Mouse (Mus musculus): ENCODE measurements at regions not wholly inside any gene's neighbourhood (a gene's known extent, or its start where the extent isn't known, plus 50 kb on each side); places are given as distances from the start of the nearest gene placed in this dataset.

DNA sequence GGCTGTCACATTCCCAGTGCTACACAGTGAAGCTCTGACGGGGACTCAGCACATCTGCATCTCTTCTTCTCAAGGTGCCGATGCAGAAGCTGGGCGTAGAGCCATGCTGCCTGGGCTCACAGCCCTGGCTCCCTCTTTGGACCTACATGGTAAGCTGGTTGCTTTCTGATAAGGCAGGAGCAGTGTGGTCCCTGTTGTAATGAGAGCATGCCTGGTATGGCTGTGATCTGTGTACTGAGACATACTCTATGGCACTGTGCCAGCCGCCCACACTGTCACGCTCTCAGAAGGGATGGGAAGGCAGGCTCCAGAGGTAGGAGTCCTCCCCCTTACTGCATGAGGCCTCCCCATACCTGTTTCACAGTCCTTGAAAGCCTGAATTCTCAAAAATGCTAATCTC is 430.6 kb upstream of the Kcnab2 start:
- Histone ChIP-seq H3K9me3 (ENCODE audit: control insufficient read depth, low read length) (no peaks in the 10 kb centered on the region), H3K4me2 (no peak overlapping the region), H3K27me3 (replicated peaks; ENCODE audit: control insufficient read depth, insufficient read depth, low read length) (no peaks in the 10 kb centered on the region), H3K4me1 (replicated peaks; ENCODE audit: control insufficient read depth, insufficient read depth, low read length) (no peaks in the 10 kb centered on the region), H3K4me3 (ENCODE audit: low read depth, low read length) (no peak overlapping the region), H3K27ac (ENCODE audit: low read depth, low read length) (no peak overlapping the region), H3K9ac (ENCODE audit: low read depth, low read length) (no peak overlapping the region), H3K36me3 (ENCODE audit: control insufficient read depth, insufficient read depth, low read length) (no peaks in the 10 kb centered on the region)
- ATAC-seq (replicated peaks; ENCODE audit: low FRiP score) (no peak), DNase-seq (ENCODE audit: low spot score) (no peak)
- 77% methylated on average over 5 of the region's 5 CpGs for WGBS

DNA sequence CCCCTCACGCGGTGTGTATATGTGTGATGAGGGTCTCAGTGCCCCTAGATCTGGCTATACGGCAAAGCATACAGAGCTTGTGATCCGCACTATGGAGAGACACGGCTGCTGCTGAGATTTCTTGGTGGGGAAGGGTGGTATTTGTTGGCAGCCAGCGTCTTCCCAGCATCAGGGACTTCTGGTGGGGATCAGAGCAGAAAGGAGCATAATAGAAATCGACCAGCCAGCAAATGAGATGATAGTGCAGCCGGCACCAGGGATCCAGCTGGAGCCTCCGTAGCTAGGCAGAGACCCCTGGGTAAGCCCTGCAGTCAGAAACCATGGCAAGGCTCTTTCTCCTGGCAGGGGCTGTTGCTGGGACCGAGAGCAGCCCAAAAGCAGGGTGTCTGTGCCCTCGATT is 425.2 kb upstream of the Kcnab2 start:
- no peak for DNase-seq (ENCODE audit: low spot score)
- H3K4me2 ChIP-seq = no peak overlapping the region
- H3K27me3 ChIP-seq (replicated peaks; ENCODE audit: control insufficient read depth, insufficient read depth, low read length) = no peaks in the 10 kb centered on the region
- H3K27ac ChIP-seq (ENCODE audit: low read depth, low read length) = no peak overlapping the region
- H3K9me3 ChIP-seq (ENCODE audit: control insufficient read depth, low read length) = no peaks in the 10 kb centered on the region
- H3K4me1 ChIP-seq (replicated peaks; ENCODE audit: control insufficient read depth, insufficient read depth, low read length) = no peaks in the 10 kb centered on the region
- 77% methylated on average over 11 of the region's 11 CpGs for WGBS
- no peak overlapping the region for H3K9ac ChIP-seq (ENCODE audit: low read depth, low read length)
- ATAC-seq (replicated peaks; ENCODE audit: low FRiP score) = no peak
- no peak overlapping the region for H3K4me3 ChIP-seq (ENCODE audit: low read depth, low read length)
- H3K36me3 ChIP-seq (ENCODE audit: control insufficient read depth, insufficient read depth, low read length) = no peaks in the 10 kb centered on the region

DNA sequence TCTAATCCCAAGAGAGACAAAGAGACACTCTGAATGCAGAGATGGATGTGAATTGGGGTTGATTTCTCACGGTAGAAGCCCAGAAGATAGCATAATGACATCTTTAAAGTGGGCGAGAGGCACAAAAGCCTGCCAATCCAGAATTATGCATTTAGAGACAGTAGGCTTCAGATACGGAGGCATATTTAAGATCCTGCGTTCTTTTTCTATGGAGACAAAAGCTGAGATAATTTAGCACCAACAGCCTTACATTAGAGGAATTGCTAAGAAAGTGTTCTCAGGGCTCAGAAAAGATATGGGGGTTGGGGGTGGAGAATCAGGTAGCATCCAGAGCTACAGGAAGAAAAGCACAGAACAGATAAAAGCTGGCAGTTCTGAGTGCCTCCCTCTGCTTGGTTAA is 422.4 kb upstream of the Kcnab2 start:
- no peak overlapping the region for H3K4me2 ChIP-seq
- H3K4me1 ChIP-seq (replicated peaks; ENCODE audit: control insufficient read depth, insufficient read depth, low read length) = no peaks in the 10 kb centered on the region
- 70% methylated on average over 4 of the region's 4 CpGs for WGBS
- H3K27ac ChIP-seq (ENCODE audit: low read depth, low read length) = no peak overlapping the region
- H3K9me3 ChIP-seq (ENCODE audit: control insufficient read depth, low read length) = no peaks in the 10 kb centered on the region
- H3K4me3 ChIP-seq (ENCODE audit: low read depth, low read length) = no peak overlapping the region
- ATAC-seq (replicated peaks; ENCODE audit: low FRiP score) (no peak), DNase-seq (ENCODE audit: low spot score) (no peak)
- H3K27me3 ChIP-seq (replicated peaks; ENCODE audit: control insufficient read depth, insufficient read depth, low read length) = no peaks in the 10 kb centered on the region
- H3K9ac ChIP-seq (ENCODE audit: low read depth, low read length) = no peak overlapping the region
- H3K36me3 ChIP-seq (ENCODE audit: control insufficient read depth, insufficient read depth, low read length) = no peaks in the 10 kb centered on the region

DNA sequence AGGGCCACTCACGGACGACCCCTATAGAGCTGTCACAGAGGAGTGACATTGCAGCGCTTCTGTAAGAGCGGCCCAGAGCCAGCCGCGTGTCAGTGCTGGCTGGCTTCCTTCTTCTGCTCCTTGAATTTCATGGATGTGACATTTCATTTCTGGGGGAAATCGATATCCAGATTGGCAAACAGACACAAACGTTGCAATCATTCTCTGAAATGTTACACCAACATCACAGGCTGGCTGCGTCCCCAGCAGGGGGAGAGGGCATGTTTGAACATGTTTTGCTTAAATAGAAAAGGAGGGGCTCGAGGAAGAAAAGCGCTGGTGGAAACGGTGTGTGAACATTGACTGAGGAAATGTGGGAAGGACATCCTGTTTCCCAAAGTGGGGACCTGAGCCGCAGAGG is 417.4 kb upstream of the Kcnab2 start:
- Histone ChIP-seq H3K27ac (ENCODE audit: low read depth, low read length) (no peak overlapping the region), H3K36me3 (ENCODE audit: control insufficient read depth, insufficient read depth, low read length) (no peaks in the 10 kb centered on the region), H3K9ac (ENCODE audit: low read depth, low read length) (no peak overlapping the region), H3K4me2 (no peak overlapping the region), H3K9me3 (ENCODE audit: control insufficient read depth, low read length) (no peaks in the 10 kb centered on the region), H3K4me1 (replicated peaks; ENCODE audit: control insufficient read depth, insufficient read depth, low read length) (no peaks in the 10 kb centered on the region), H3K4me3 (ENCODE audit: low read depth, low read length) (no peak overlapping the region), H3K27me3 (replicated peaks; ENCODE audit: control insufficient read depth, insufficient read depth, low read length) (no peaks in the 10 kb centered on the region)
- no peak for DNase-seq (ENCODE audit: low spot score)
- no peak for ATAC-seq (replicated peaks; ENCODE audit: low FRiP score)
- WGBS = 66% methylated on average over 13 of the region's 13 CpGs

DNA sequence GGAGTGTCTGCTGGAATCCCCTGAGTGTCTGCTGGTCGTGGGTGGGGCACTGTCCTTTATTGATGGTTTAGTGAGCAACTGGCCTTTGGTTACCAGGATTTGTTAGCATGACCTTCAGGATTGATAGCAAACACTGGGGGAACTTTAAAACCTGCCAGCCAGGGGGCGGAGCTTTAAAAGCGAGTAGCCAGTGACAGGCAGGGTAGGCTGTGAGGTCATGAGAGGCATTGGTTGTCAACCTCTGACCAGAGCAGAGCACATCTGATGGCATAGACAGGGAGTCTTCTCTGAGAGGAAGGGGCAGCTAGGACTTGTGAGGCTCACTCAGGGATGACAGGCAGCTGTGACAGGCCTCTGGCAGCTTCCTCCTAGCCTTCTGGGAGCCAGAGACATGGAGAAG is 415.3 kb upstream of the Kcnab2 start:
- Histone ChIP-seq H3K4me3 (ENCODE audit: low read depth, low read length) (no peak overlapping the region), H3K27ac (ENCODE audit: low read depth, low read length) (no peak overlapping the region), H3K4me2 (no peak overlapping the region), H3K9me3 (ENCODE audit: control insufficient read depth, low read length) (no peaks in the 10 kb centered on the region), H3K9ac (ENCODE audit: low read depth, low read length) (no peak overlapping the region), H3K27me3 (replicated peaks; ENCODE audit: control insufficient read depth, insufficient read depth, low read length) (no peaks in the 10 kb centered on the region), H3K4me1 (replicated peaks; ENCODE audit: control insufficient read depth, insufficient read depth, low read length) (no peaks in the 10 kb centered on the region), H3K36me3 (ENCODE audit: control insufficient read depth, insufficient read depth, low read length) (no peaks in the 10 kb centered on the region)
- ATAC-seq (replicated peaks; ENCODE audit: low FRiP score) (no peak), DNase-seq (ENCODE audit: low spot score) (no peak)
- 80% methylated on average over 3 of the region's 3 CpGs for WGBS

DNA sequence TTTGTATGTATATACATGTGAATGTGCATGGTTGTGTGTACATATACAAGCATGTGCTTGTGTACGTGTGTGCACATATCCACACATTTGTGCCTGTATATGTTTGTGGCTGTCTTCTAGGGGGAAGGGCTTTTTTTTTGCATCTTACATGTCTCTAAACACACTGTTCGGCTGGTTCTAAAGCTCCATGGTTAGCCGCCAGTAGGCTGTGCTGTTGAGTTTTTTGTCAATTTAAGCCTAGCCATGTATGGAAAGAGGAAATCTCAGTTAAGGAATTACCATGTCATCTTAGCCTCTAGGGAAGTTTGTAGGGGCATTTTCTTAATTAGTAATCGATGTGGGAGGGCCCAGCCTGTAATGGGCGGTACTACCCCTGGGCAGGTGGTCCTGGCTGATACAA is 411.5 kb upstream of the Kcnab2 start:
- H3K4me3 ChIP-seq (ENCODE audit: low read depth, low read length) = no peak overlapping the region
- WGBS = 84% methylated on average over 5 of the region's 5 CpGs
- H3K4me2 ChIP-seq = no peak overlapping the region
- H3K27me3 ChIP-seq (replicated peaks; ENCODE audit: control insufficient read depth, insufficient read depth, low read length) = no peaks in the 10 kb centered on the region
- no peak overlapping the region for H3K27ac ChIP-seq (ENCODE audit: low read depth, low read length)
- no peak for ATAC-seq (replicated peaks; ENCODE audit: low FRiP score)
- no peaks in the 10 kb centered on the region for H3K36me3 ChIP-seq (ENCODE audit: control insufficient read depth, insufficient read depth, low read length)
- H3K4me1 ChIP-seq (replicated peaks; ENCODE audit: control insufficient read depth, insufficient read depth, low read length) = no peaks in the 10 kb centered on the region
- H3K9me3 ChIP-seq (ENCODE audit: control insufficient read depth, low read length) = no peaks in the 10 kb centered on the region
- DNase-seq (ENCODE audit: low spot score) = no peak
- no peak overlapping the region for H3K9ac ChIP-seq (ENCODE audit: low read depth, low read length)

DNA sequence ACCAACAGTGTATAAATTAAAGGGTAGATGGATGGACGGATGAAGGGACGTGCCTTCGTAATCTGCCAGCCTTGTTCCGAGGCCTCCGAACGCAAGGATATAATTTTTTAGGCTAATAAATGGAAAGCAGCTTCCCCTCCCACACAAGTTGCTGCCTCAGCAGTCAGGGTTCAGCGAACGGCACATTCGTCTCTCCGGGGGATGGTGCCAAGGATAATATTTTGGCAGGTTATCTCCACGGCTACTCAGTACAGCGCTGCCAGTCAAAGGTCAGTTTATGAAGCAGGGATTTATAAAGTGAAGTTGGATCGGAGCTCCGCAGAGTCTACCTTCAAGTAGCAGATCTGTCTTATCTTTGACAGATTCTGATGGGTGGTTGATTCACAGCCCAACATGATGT is 410.6 kb upstream of the Kcnab2 start:
- H3K9ac ChIP-seq (ENCODE audit: low read depth, low read length) = no peak overlapping the region
- H3K4me1 ChIP-seq (replicated peaks; ENCODE audit: control insufficient read depth, insufficient read depth, low read length) = no peaks in the 10 kb centered on the region
- DNase-seq (ENCODE audit: low spot score) (no peak), ATAC-seq (replicated peaks; ENCODE audit: low FRiP score) (no peak)
- no peak overlapping the region for H3K4me2 ChIP-seq
- H3K9me3 ChIP-seq (ENCODE audit: control insufficient read depth, low read length) = no peaks in the 10 kb centered on the region
- no peak overlapping the region for H3K4me3 ChIP-seq (ENCODE audit: low read depth, low read length)
- H3K36me3 ChIP-seq (ENCODE audit: control insufficient read depth, insufficient read depth, low read length) = no peaks in the 10 kb centered on the region
- 68% methylated on average over 14 of the region's 14 CpGs for WGBS
- no peak overlapping the region for H3K27ac ChIP-seq (ENCODE audit: low read depth, low read length)
- H3K27me3 ChIP-seq (replicated peaks; ENCODE audit: control insufficient read depth, insufficient read depth, low read length) = no peaks in the 10 kb centered on the region

DNA sequence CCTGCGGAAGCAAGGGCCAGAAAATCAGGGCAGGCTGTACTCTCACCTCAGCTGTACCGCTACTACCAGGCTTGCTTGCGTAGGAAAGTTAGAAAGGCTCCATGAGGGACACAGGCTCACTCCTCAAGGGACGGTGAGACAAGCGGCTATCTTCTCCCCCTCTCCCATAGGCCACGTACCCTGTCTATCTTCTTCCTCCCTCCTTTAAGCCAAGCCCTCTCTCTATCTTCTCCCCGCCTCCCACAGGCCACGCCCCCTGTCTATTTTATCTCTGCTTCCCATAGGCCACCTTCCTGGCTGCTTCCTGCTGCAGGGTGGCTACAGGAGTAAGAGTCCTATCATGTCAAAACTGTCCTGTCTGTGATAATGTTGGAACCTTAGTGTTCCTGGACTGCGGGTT is 409.1 kb upstream of the Kcnab2 start:
- no peak overlapping the region for H3K4me3 ChIP-seq (ENCODE audit: low read depth, low read length)
- no peaks in the 10 kb centered on the region for H3K4me1 ChIP-seq (replicated peaks; ENCODE audit: control insufficient read depth, insufficient read depth, low read length)
- peak overlapping the region; percentile 21; the same call in 1 of the 2 replicates for H3K4me2 ChIP-seq
- H3K27ac ChIP-seq (ENCODE audit: low read depth, low read length) = no peak overlapping the region
- H3K9me3 ChIP-seq (ENCODE audit: control insufficient read depth, low read length) = no peaks in the 10 kb centered on the region
- H3K27me3 ChIP-seq (replicated peaks; ENCODE audit: control insufficient read depth, insufficient read depth, low read length) = no peaks in the 10 kb centered on the region
- no peaks in the 10 kb centered on the region for H3K36me3 ChIP-seq (ENCODE audit: control insufficient read depth, insufficient read depth, low read length)
- WGBS = 66% methylated on average over 9 of the region's 9 CpGs
- ATAC-seq (replicated peaks; ENCODE audit: low FRiP score) = peak; percentile 71
- no peak for DNase-seq (ENCODE audit: low spot score)
- no peak overlapping the region for H3K9ac ChIP-seq (ENCODE audit: low read depth, low read length)

DNA sequence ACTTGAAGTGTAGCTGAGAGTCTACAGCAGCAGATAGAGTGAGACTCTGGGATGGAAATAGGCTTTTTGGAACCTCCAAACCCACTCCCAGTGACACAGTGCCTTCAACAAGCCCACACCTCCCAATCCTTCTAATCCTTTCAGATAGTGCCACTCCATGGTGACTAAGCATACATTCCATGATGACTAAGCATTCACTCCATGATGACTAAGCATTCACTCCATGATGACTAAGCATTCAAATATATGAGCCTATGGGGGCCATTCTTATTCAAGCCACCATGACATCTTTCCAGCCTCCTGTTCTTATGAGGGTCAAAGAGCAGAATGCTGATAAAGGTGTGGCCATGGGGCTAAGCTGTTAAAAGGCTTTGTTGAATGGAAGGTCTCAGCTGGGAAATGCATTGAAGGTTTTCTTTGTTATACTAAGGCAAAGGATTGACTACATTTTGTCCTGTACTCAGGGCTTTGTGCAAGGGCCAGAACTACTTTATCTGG is 403.8 kb upstream of the Kcnab2 start:
- Histone ChIP-seq H3K27me3 (replicated peaks; ENCODE audit: control insufficient read depth, insufficient read depth, low read length) (no peaks in the 10 kb centered on the region), H3K4me2 (no peak overlapping the region), H3K4me3 (ENCODE audit: low read depth, low read length) (no peak overlapping the region), H3K4me1 (replicated peaks; ENCODE audit: control insufficient read depth, insufficient read depth, low read length) (no peaks in the 10 kb centered on the region), H3K9me3 (ENCODE audit: control insufficient read depth, low read length) (no peaks in the 10 kb centered on the region), H3K27ac (ENCODE audit: low read depth, low read length) (no peak overlapping the region), H3K9ac (ENCODE audit: low read depth, low read length) (no peak overlapping the region), H3K36me3 (ENCODE audit: control insufficient read depth, insufficient read depth, low read length) (no peaks in the 10 kb centered on the region)
- no peak for DNase-seq (ENCODE audit: low spot score)
- ATAC-seq (replicated peaks; ENCODE audit: low FRiP score) = no peak
